Mouse (Mus musculus) intestine, embryonic 14.5 days (tissue): ENCODE data around the gene Gpr160. TPM values are rescaled to one million over a fixed set of nuclear protein-coding genes. Genes with fewer than 3 reads are reported as not detected.
"Not testable (repeated sequence)": the region's sequence is repeated elsewhere in the genome, so short reads cannot be mapped to it uniquely, and the experiment has no call there.

Experiments
- ATAC-seq: fragments of 200-750 bp; cut with Nextera tagmentation; replicated peaks from 2 replicates; pipeline ENCODE4 v1.8.0; 2017; ENCODE audit warnings: low read depth, moderate number of reproducible peaks, moderate TSS enrichment, moderate library complexity; ENCODE audit not compliant: low FRiP score, low TSS enrichment
- DNase-seq: peaks from one replicate; pipeline ENCODE4 v3.0.0-alpha.2; 2018; ENCODE audit warnings: low spot score
- H3K27ac ChIP-seq: fragments of 300-500 bp; sonication (generic); 2 replicates; pipeline ENCODE4 v1.5.1; 2014; ENCODE audit warnings: low read depth, mild to moderate bottlenecking, control low read depth
- H3K27me3 ChIP-seq: fragments of 300-500 bp; sonication (generic); replicated peaks from 2 replicates; pipeline ENCODE4 v1.6.1; 2014; ENCODE audit warnings: low read length, control low read depth; ENCODE audit not compliant: control insufficient read depth, insufficient read depth
- H3K36me3 ChIP-seq: fragments of 300-500 bp; sonication (generic); 2 replicates; pipeline ENCODE4 v1.6.1; 2014; ENCODE audit warnings: low read length, control low read depth; ENCODE audit not compliant: control insufficient read depth, insufficient read depth
- H3K4me1 ChIP-seq: fragments of 300-500 bp; sonication (generic); replicated peaks from 2 replicates; pipeline ENCODE4 v1.6.1; 2014; ENCODE audit warnings: low read length, control low read depth, mixed read lengths; ENCODE audit not compliant: control insufficient read depth, insufficient read depth
- H3K4me2 ChIP-seq: fragments of 300-500 bp; sonication (generic); 2 replicates; pipeline ENCODE4 v1.6.1; 2014; ENCODE audit warnings: low read length
- H3K4me3 ChIP-seq: fragments of 300-500 bp; sonication (generic); 2 replicates; pipeline ENCODE4 v1.5.1; 2014; ENCODE audit warnings: low read depth, low read length, control low read depth, mixed read lengths
- H3K9ac ChIP-seq: fragments of 300-500 bp; sonication (generic); 2 replicates; pipeline ENCODE4 v1.6.1; 2014; ENCODE audit warnings: mild to moderate bottlenecking, low read length
- H3K9me3 ChIP-seq: fragments of 300-500 bp; sonication (generic); 2 replicates; pipeline ENCODE4 v1.6.1; 2016; ENCODE audit warnings: low read length, control low read depth; ENCODE audit not compliant: control insufficient read depth
- WGBS: fragments of 180-500 bp; shearing (Covaris S2); extraction: QIAGEN DNeasy Blood & Tissue Kit; methylation state at CpG from one replicate; pipeline ENCODE4 v1.1.7; 2014; 5-methylcytosine and 5-hydroxymethylcytosine counted together
- polyA plus RNA-seq: library from polyadenylated mRNA; unstranded; fragments of >200 nt; fragmentation: Nextera tagmentation; extraction: Ambion mirVana; gene quantifications from 2 replicates; pipeline ENCODE4 v1.2.1, GENCODE M21; 2014

Gene Gpr160
- polyA plus RNA-seq, 1 experiment from 2014 or later = 4.0 TPM

GRCm38 (mm10) chr3:30847413-30847812 lies 8.3 kb upstream of the Gpr160 start:
- no peaks in the 10 kb centered on the region for H3K27me3 ChIP-seq
- no peak overlapping the region for H3K4me2 ChIP-seq
- 76% methylated on average over 1 of the region's 1 CpGs for WGBS
- no peaks in the 10 kb centered on the region for H3K36me3 ChIP-seq
- DNase-seq = no peak
- no peak overlapping the region for H3K9ac ChIP-seq
- ATAC-seq = 0 out of 2 replicates have a peak, but pooled peaks have one; percentile 32
- no peaks in the 10 kb centered on the region for H3K4me1 ChIP-seq
- H3K9me3 ChIP-seq = no peaks in the 10 kb centered on the region
- H3K27ac ChIP-seq = no peak overlapping the region
- no peak overlapping the region for H3K4me3 ChIP-seq

GRCm38 (mm10) chr3:30851422-30851821 lies 4.3 kb upstream of the Gpr160 start:
- no peak overlapping the region for H3K27ac ChIP-seq
- DNase-seq (no peak), ATAC-seq (no peak)
- H3K4me3 ChIP-seq = no peak overlapping the region
- no peak overlapping the region for H3K4me2 ChIP-seq
- no peak overlapping the region for H3K9ac ChIP-seq
- H3K4me1 ChIP-seq = no peaks in the 10 kb centered on the region
- H3K36me3 ChIP-seq = no peaks in the 10 kb centered on the region
- H3K9me3 ChIP-seq = no peaks in the 10 kb centered on the region
- WGBS = 63% methylated on average over 6 of the region's 6 CpGs
- H3K27me3 ChIP-seq = peaks cover 10% of the 10 kb centered on the region; the same call in 1 of the 2 replicates

GRCm38 (mm10) chr3:30853596-30853995 lies 2.2 kb upstream of the Gpr160 start:
- H3K9ac ChIP-seq = no peak overlapping the region
- H3K4me2 ChIP-seq = no peak overlapping the region
- H3K4me1 ChIP-seq = no peaks in the 10 kb centered on the region
- H3K4me3 ChIP-seq = no peak overlapping the region
- DNase-seq (no peak), ATAC-seq (no peak)
- H3K27ac ChIP-seq = no peak overlapping the region
- no peaks in the 10 kb centered on the region for H3K36me3 ChIP-seq
- WGBS = 73% methylated on average over 5 of the region's 5 CpGs
- H3K9me3 ChIP-seq = no peaks in the 10 kb centered on the region
- peaks cover 16% of the 10 kb centered on the region; the same call in 1 of the 2 replicates for H3K27me3 ChIP-seq

- H3K4me1 ChIP-seq, H3K9ac ChIP-seq, DNase-seq, ATAC-seq, H3K27ac ChIP-seq, H3K4me2 ChIP-seq, H3K36me3 ChIP-seq, H3K4me3 ChIP-seq, H3K9me3 ChIP-seq: not testable (repeated sequence)
- WGBS = 91% methylated on average over 8 of the region's 8 CpGs
- peaks cover 12% of the 10 kb centered on the region; the same call in 1 of the 2 replicates for H3K27me3 ChIP-seq
Observed at GRCm38 (mm10) chr3:30859599-30859998, 3.8 kb downstream of the Gpr160 start.

GRCm38 (mm10) chr3:30860705-30861104 lies 5.0 kb downstream of the Gpr160 start:
- no peaks in the 10 kb centered on the region for H3K9me3 ChIP-seq
- H3K27ac ChIP-seq = no peak overlapping the region
- 86% methylated on average over 4 of the region's 4 CpGs for WGBS
- no peak overlapping the region for H3K4me2 ChIP-seq
- DNase-seq (no peak), ATAC-seq (no peak)
- no peak overlapping the region for H3K4me3 ChIP-seq
- peaks cover 12% of the 10 kb centered on the region; the same call in 1 of the 2 replicates for H3K27me3 ChIP-seq
- no peak overlapping the region for H3K9ac ChIP-seq
- no peaks in the 10 kb centered on the region for H3K36me3 ChIP-seq
- H3K4me1 ChIP-seq = no peaks in the 10 kb centered on the region

GRCm38 (mm10) chr3:30863712-30864435 lies 8.1 kb downstream of the Gpr160 start:
- H3K4me1 ChIP-seq = no peaks in the 10 kb centered on the region
- H3K9ac ChIP-seq = no peak overlapping the region
- H3K27me3 ChIP-seq = no peaks in the 10 kb centered on the region
- no peak overlapping the region for H3K4me2 ChIP-seq
- H3K27ac ChIP-seq = no peak overlapping the region
- no peaks in the 10 kb centered on the region for H3K36me3 ChIP-seq
- H3K4me3 ChIP-seq = no peak overlapping the region
- DNase-seq (no peak), ATAC-seq (no peak)
- no peaks in the 10 kb centered on the region for H3K9me3 ChIP-seq
- 64% methylated on average over 5 of the region's 5 CpGs for WGBS

- Histone ChIP-seq H3K27ac (no peak overlapping the region), H3K36me3 (no peaks in the 10 kb centered on the region), H3K9me3 (no peaks in the 10 kb centered on the region), H3K4me3 (no peak overlapping the region), H3K9ac (no peak overlapping the region), H3K4me2 (no peak overlapping the region), H3K27me3 (no peaks in the 10 kb centered on the region), H3K4me1 (no peaks in the 10 kb centered on the region)
- no peak for DNase-seq
- ATAC-seq = no peak
- WGBS = 63% methylated on average over 1 of the region's 1 CpGs
Observed at GRCm38 (mm10) chr3:30864640-30865039, 8.9 kb downstream of the Gpr160 start.

GRCm38 (mm10) chr3:30868176-30868575 lies 12.4 kb downstream of the Gpr160 start:
- no peak overlapping the region for H3K4me3 ChIP-seq
- no peak overlapping the region for H3K9ac ChIP-seq
- H3K27ac ChIP-seq = no peak overlapping the region
- no peaks in the 10 kb centered on the region for H3K36me3 ChIP-seq
- H3K4me2 ChIP-seq = no peak overlapping the region
- H3K4me1 ChIP-seq = no peaks in the 10 kb centered on the region
- H3K9me3 ChIP-seq = no peaks in the 10 kb centered on the region
- no peaks in the 10 kb centered on the region for H3K27me3 ChIP-seq
- ATAC-seq (no peak), DNase-seq (no peak)
- WGBS = 71% methylated on average over 5 of the region's 5 CpGs

GRCm38 (mm10) chr3:30868625-30869024 lies 12.9 kb downstream of the Gpr160 start:
- WGBS = 68% methylated on average over 5 of the region's 5 CpGs
- Histone ChIP-seq H3K9me3 (no peaks in the 10 kb centered on the region), H3K4me2 (no peak overlapping the region), H3K4me1 (no peaks in the 10 kb centered on the region), H3K4me3 (no peak overlapping the region), H3K27me3 (no peaks in the 10 kb centered on the region), H3K36me3 (no peaks in the 10 kb centered on the region), H3K9ac (no peak overlapping the region), H3K27ac (no peak overlapping the region)
- no peak for ATAC-seq
- DNase-seq = no peak
